Mouse (Mus musculus) embryo, embryonic 11 days (tissue): ENCODE results near the gene Myh9.
A peak's percentile ranks its signal among the peaks of the same experiment; 100 is the strongest.
"Not testable (repeated sequence)": the region's sequence is repeated elsewhere in the genome, so short reads cannot be mapped to it uniquely, and the experiment has no call there.

ENCODE experiments used
- DNase-seq: peaks from one replicate; pipeline ENCODE4 v3.0.0-alpha.2; 2015

Gene Myh9

DNA sequence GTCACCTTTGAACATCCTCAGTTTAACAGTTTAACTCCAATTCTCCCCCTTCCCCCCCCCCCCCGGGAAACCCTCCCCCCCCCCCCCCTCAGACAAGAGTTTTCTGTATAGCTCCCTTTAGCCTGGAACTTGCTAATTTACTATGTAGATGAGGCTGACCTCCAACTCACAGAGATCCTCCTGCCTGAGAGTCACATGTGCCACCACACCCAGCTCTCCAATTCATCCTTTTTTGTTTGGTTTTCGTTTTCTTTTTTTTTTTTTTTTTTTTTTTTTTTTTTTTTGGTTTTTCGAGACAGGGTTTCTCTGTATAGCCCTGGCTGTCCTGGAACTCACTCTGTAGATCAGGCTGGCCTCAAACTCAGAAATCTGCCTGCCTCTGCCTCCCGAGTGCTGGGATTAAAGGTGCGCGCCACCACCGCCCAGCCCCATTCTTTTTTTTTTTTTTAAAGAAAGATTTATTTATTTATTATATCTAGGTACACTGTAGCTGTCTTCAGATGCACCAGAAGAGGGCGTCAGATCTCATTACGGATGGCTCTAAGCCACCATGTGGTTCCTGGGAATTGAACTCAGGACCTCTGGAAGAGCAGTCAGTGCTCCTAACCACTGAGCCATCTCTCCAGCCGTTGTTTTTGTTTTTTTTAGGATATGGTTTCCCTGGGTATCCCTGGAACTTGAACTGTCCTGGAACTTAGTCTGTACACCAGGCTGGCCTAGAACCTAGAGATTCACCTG is 25.4 kb upstream of the Myh9 start:
- not testable (repeated sequence) for DNase-seq

GRCm38 (mm10) chr15:77866583-77867220 is 24.7 kb upstream of the Myh9 start:
- peak; percentile 37 for DNase-seq

GRCm38 (mm10) chr15:77864063-77864758 is 22.2 kb upstream of the Myh9 start:
- DNase-seq, result no peak

GRCm38 (mm10) chr15:77862991-77863972 is 21.3 kb upstream of the Myh9 start:
- no peak for DNase-seq

DNA sequence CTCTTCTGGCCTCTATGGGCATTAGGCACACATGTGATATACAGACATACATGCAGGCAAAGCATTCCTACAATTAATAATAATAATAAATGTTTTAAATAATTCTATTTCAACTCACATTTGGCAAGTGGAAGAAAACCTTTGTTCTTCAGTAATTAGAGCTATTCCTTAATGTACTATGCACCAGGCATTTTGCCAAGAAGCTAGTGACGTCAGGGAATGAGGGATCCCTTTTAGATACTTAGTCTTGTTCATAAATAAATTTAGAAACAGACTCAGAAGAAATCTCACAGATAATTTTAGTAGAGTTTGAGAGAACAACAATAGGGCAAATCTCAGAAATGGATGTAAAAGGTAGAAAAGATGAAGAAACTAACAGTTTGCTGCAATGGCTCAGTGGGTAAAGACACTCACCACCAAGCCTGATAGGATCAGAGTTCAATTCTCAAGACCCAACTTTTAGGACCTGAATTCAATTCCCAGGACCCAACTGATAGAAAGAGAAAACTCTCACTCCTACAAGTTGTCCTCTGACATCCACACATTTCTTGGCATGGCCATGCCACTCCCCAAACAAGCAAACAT is 18.2 kb upstream of the Myh9 start:
- DNase-seq, result no peak

DNA sequence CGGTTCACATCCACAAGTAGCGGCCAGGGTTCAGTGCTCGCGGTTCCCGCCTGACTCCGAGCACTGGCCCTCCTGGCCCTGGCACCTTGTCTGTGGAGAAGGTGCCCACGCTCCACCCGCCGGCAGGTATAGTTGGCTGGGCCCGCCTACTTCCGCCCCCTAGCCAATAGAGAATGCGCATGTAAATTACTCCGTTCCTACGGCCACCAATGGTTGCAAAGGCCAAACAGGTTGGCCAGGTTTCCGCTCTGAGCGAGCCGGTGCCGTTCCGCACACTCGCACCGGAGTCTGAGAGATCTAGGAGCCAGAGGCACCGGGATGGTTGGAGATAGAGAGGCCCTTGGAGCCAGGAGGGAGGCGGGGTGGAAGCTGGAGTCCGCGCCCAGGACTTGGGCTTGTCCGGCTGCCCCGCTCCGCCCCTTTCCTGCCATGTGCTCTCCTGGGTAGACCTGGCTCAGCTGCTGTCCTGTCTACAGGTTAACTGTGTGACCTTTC is 15.7 kb upstream of the Myh9 start:
- DNase-seq, result peak; percentile 78

GRCm38 (mm10) chr15:77856541-77856940 is 14.6 kb upstream of the Myh9 start:
- no peak for DNase-seq

DNA sequence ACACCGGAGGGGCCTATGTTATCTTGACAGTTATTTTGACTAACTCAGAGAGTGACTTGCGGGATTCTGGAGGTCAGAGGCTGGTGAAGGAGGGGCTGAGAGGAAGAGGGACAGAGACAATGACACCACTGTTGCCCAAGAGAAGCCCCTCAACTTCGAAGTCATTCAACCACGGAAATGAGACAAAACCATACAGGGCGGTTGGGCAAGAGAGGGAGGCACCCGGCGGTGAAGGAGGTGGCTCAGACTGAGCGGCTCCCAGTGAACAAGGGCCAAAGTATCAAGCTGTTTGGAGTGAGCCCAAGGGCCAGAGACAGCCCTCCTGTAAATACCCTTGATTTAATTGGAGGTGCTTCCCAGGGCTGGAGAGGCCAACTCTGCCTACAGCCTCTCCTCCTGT is 13.3 kb upstream of the Myh9 start:
- DNase-seq, result no peak

GRCm38 (mm10) chr15:77852001-77852400 is 10.0 kb upstream of the Myh9 start:
- DNase-seq, result no peak

- no peak for DNase-seq
Observed at GRCm38 (mm10) chr15:77851136-77851535, 9.2 kb upstream of the Myh9 start.

DNA sequence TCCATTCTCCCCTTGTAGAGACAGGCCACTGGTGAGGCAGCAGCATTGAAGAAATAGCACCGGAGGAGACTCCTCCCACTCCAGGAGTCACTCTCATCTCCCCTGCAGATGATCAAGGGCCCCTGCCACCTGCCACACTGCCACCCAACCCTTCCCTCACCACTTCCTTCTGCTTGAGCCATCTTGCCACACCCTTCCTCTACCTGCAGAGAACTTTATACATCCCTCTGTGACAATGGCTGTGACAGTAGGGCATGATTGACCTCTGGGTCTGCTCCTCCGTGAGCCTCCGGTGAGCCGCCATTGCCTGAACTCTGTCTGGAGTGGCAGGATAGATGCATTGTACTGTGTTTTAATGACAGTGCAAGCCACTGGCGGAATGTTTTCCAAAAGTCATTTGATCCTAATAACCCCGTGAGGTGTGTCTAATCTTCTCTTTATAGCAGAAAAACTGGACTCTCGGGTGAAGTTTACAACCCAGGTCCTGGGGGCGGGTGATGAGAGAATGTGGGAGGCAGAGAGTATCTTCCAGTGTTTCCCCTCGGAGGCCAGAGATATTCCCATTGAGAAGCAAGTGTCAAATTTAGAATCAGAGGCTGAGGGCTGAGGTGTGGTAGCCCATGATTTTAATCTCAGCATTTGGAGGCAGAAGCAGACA is 7.7 kb upstream of the Myh9 start:
- no peak for DNase-seq

DNA sequence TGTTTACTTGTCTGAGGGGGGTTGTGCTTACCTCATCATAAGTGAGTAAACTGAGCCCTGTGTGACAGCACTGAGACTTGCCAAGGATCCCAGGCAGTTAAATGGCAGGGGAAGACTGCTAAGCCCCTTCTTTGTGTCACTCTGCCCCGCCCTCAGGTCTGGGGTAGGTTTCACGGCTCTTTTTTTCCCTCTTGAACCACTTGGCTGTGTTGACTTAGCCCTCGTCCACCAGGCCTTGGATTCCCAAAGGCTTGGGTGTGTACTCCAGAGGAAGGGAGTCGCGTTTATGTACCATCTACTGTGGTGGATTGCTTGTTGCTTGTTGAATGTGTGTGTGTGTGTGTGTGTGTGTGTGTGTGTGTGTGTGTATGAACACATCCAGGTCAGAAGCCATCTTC is 7.1 kb upstream of the Myh9 start:
- DNase-seq, result no peak

GRCm38 (mm10) chr15:77848415-77849038 is 6.6 kb upstream of the Myh9 start:
- no peak for DNase-seq

DNA sequence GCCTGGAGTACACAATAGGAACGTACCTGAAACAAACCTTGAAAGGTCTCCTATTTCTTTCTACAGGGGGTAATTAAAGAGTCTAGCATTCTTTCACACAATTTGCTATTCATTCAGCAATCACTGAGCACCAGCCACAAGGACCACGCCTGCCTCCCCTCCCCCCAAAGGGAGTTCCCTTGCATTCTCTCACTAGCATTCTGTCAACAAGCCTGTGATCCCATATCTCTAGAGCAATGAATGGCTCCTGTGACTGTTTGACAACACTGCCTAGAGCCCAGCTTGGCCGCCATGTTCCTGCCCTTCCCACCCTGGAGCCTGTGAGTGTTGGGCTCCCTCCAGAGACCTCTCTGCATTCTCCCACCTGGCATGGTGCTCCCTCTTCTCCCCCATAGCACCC is 5.9 kb upstream of the Myh9 start:
- no peak for DNase-seq

DNA sequence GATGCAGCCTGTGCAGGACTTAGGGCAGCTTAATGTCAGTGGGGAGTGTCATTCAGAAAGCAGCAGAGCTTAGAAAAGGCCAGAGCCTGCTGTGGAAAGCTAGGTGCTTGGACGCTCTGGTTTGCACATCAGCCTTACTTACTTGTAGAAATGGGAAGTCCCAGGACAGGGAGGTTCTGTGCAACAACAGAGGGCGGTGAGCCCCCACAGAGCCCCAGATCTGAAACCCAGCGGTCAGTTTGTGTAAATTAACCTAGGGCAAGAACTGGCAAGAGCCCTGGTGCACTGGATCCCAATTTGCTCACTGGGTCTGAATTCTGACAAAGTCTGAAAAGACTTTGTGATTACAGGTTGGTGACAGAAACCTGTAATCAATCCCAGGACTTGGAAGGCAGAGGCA is 5.1 kb upstream of the Myh9 start:
- no peak for DNase-seq

DNA sequence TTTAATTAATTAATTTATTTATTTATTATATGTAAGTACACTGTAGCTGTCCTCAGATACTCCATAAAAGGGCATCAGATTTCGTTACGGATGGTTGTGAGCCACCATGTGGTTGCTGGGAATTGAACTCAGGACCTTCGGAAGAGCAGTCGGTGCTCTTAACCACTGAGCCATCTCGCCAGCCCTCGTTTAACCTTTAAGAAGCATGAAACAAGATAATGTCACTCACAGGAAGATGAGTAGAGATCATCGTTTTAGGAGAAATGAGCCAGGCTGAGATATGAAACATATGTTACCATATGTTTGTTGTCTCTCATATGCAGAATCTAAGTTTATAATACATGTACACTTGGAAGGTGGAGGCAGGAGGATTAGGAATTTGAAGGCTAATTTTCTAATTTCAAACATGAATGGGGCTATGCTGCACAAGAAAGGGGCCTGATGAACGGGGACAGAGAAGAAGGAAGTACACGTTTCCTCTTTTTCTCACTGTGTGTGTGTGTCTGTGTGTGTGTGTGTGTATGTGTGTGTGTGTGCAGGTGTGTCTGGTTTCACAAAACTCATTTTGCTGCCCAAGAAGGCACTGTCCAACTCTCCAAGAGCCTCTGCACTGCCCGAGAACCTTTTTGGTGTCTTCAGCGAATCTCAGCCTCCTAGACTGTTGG is 4.1 kb upstream of the Myh9 start:
- DNase-seq, result not testable (repeated sequence)

- no peak for DNase-seq
Observed at GRCm38 (mm10) chr15:77844955-77845635, 3.1 kb upstream of the Myh9 start.

- DNase-seq, result no peak
Observed at GRCm38 (mm10) chr15:77844048-77844447, 2.1 kb upstream of the Myh9 start.

- not testable (repeated sequence) for DNase-seq
Observed at GRCm38 (mm10) chr15:77843494-77844041, 1.6 kb upstream of the Myh9 start.

GRCm38 (mm10) chr15:77843046-77843445 is 1.1 kb upstream of the Myh9 start:
- DNase-seq, result no peak
